Mouse (Mus musculus) neural tube, embryonic 14.5 days (tissue): ENCODE measurements around the gene Zfp992. TPM values are rescaled to one million over a fixed set of nuclear protein-coding genes. Genes with fewer than 3 reads are reported as not detected.
"Not testable (repeated sequence)": the region's sequence is repeated elsewhere in the genome, so short reads cannot be mapped to it uniquely, and the experiment has no call there.

Source experiments
- ATAC-seq: fragments of 200-750 bp; cut with Nextera tagmentation; 2 replicates; pipeline ENCODE4 v1.8.0; 2017; ENCODE audit warnings: low read depth, mild to moderate bottlenecking, moderate TSS enrichment, moderate library complexity
- H3K27ac ChIP-seq: fragments of 300-500 bp; sonication (generic); 2 replicates; pipeline ENCODE4 v1.5.1; 2014; ENCODE audit warnings: low read depth, mild to moderate bottlenecking, control low read depth, low read length, moderate library complexity, mixed read lengths
- H3K27me3 ChIP-seq: fragments of 300-500 bp; sonication (generic); 2 replicates; pipeline ENCODE4 v1.6.1; 2014; ENCODE audit warnings: low read length; ENCODE audit not compliant: control insufficient read depth, insufficient read depth
- H3K36me3 ChIP-seq: fragments of 300-500 bp; sonication (generic); 2 replicates; pipeline ENCODE4 v1.6.1; 2014; ENCODE audit warnings: low read length, mixed read lengths; ENCODE audit not compliant: control insufficient read depth, insufficient read depth
- H3K4me1 ChIP-seq: fragments of 300-500 bp; sonication (generic); 2 replicates; pipeline ENCODE4 v1.6.1; 2014; ENCODE audit warnings: low read length; ENCODE audit not compliant: control insufficient read depth, insufficient read depth
- H3K4me2 ChIP-seq: fragments of 300-500 bp; sonication (generic); 2 replicates; pipeline ENCODE4 v1.6.1; 2014; ENCODE audit warnings: mild to moderate bottlenecking, low read depth, low read length, control low read depth
- H3K4me3 ChIP-seq: fragments of 300-500 bp; sonication (generic); 2 replicates; pipeline ENCODE4 v1.5.1; 2014; ENCODE audit warnings: low read depth, low read length, control low read depth, mixed read lengths
- H3K9ac ChIP-seq: fragments of 300-500 bp; sonication (generic); replicated peaks from 2 replicates; pipeline ENCODE4 v1.6.1; 2014; ENCODE audit warnings: low read depth, mild to moderate bottlenecking, control low read depth, low read length, mixed read lengths
- H3K9me3 ChIP-seq: fragments of 300-500 bp; sonication (generic); 2 replicates; pipeline ENCODE4 v1.6.1; 2016; ENCODE audit warnings: low read length; ENCODE audit not compliant: control insufficient read depth
- WGBS: fragments of 180-500 bp; shearing (Covaris S2); extraction: QIAGEN DNeasy Blood & Tissue Kit; methylation state at CpG from one replicate; pipeline ENCODE4 v1.1.7; 2014; 5-methylcytosine and 5-hydroxymethylcytosine counted together
- polyA plus RNA-seq: library from polyadenylated mRNA; unstranded; fragments of >200 nt; fragmentation: Nextera tagmentation; extraction: Ambion mirVana; gene quantifications from 2 replicates; pipeline ENCODE4 v1.2.1, GENCODE M21; 2014

Zfp992 gene
- polyA plus RNA-seq, 1 experiment from 2014 or later: 3.6 TPM

DNA sequence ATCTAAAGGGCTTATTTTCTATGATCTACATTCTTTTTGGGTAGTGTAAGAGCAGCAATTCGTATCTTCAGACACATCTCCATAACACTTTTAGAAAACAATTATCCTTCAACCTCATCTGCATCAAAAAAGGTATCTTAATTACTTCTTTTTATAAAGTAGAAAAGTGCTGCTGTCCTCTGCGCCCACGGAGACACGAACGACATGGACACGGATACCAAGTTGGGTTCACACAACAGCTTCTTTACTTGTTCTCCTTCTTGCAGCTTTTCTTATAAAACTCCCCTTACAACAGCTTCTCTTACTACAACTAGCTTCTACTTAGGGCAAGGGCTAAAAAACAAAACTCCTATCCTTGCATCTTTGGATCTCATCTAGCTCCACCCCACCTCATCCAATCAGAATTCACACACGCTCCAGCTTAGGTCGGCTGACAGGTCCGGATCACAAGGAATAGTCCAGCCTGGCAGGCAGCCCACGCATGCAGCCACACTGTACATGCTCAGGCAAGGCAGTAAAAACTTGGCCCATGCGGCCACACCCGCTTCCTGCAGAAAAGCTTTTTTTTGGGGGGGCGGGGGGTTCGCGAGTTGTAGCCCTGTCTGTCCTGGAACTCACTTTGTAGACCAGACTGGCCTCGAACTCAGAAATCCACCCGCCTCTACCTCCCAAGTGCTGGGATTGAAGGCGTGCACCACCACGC lies 15.0 kb downstream of the Zfp992 start:
- 92% methylated on average over 17 of the region's 19 CpGs for WGBS

GRCm38 (mm10) chr4:146469984-146470383 lies 21.2 kb downstream of the Zfp992 start:
- H3K9me3 ChIP-seq: peaks cover 11% of the 10 kb centered on the region; the same call in 1 of the 2 replicates
- not testable (repeated sequence) for ATAC-seq, H3K36me3 ChIP-seq, H3K27me3 ChIP-seq, H3K4me3 ChIP-seq, H3K4me2 ChIP-seq, H3K4me1 ChIP-seq, H3K27ac ChIP-seq, H3K9ac ChIP-seq
- WGBS: 91% methylated on average over 9 of the region's 12 CpGs

More for the DNA sequence above, 15.0 kb downstream of the Zfp992 start:
- not testable (repeated sequence) for H3K4me3 ChIP-seq, H3K4me1 ChIP-seq, H3K27ac ChIP-seq, H3K4me2 ChIP-seq, H3K9ac ChIP-seq, ATAC-seq, H3K9me3 ChIP-seq, H3K27me3 ChIP-seq, H3K36me3 ChIP-seq

- H3K9ac ChIP-seq, H3K4me3 ChIP-seq, H3K4me1 ChIP-seq, H3K4me2 ChIP-seq, H3K27me3 ChIP-seq, H3K36me3 ChIP-seq, H3K27ac ChIP-seq: not testable (repeated sequence)
- 0 out of 2 replicates have a peak, but pooled peaks have one; percentile 20 for ATAC-seq
- peaks cover 27% of the 10 kb centered on the region for H3K9me3 ChIP-seq
- WGBS: no CpG with 5 or more reads among the region's 1 CpGs
Measured at GRCm38 (mm10) chr4:146474181-146474580, 25.4 kb downstream of the Zfp992 start.

DNA sequence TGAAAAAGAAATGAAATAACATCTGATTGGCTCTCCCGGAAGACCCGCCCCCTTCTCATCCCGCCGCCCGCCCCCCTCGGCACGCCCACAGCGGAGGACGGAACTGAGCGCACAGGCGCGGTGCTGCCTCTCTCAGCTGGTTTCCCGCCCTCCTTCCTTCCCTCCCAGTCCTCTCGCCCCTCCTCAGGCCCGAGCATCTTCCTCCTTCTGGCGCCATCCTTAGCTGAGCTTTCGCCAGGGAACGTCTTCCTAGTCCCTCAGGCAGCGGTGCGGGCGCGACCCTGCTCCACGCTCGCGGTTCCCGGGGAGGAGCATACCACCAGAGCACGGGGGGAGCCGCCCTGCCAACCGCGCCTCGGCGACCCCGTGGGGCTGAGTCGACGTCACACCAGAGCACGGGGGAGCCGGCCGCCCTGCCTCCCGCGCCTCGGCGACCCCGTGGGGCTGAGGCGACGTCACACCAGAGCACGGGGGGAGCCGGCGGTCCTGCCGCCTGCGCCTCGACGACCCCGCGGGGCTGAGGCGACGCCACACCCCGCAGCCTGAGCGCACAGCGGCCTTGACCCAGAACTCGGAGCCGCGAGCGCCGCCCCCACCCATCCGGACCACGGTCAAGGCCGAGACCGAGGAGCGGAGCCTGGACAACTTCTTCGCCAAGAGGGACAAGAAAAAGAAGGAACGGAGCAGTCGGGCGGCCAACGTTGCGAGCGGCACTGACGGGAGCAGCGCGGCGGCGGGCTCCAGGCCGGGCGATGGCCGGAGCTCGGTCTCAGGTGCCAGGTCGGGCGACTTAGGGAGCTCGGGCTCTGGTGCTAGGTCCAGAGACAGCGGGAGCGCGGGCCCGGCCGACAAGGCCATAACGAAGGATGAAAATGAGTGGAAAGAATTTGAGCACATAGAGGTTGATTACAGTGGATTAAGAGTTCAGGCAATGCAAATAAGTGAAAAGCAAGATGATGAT lies 26.2 kb downstream of the Zfp992 start:
- H3K36me3 ChIP-seq, H3K27me3 ChIP-seq, H3K4me2 ChIP-seq, H3K4me3 ChIP-seq, H3K4me1 ChIP-seq, H3K27ac ChIP-seq, H3K9ac ChIP-seq: not testable (repeated sequence)
- peak; percentile 81 for ATAC-seq
- 60% methylated on average over 56 of the region's 94 CpGs for WGBS
- H3K9me3 ChIP-seq: peaks cover 25% of the 10 kb centered on the region

DNA sequence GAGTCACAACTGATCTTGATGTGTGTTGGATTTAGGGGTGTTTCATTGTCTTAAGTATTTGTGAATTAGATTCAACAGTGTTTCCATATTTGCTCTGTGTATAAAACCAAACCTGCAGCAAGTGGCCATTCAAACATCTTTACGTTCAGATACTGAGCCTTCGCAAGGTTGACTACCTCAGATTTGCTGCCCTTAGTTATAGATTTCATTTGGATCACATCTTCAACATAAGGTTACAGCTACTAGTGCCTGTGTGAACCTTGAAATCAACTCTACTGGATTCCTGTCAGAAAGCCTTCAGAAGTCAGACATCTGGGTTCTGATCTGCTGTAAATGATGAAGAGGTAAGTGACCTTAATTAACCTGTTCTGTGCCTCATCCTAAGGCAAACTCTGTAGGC lies 27.4 kb downstream of the Zfp992 start:
- H3K9ac ChIP-seq, H3K4me3 ChIP-seq, H3K27me3 ChIP-seq, H3K4me1 ChIP-seq, H3K27ac ChIP-seq, ATAC-seq, H3K36me3 ChIP-seq, H3K4me2 ChIP-seq: not testable (repeated sequence)
- 95% methylated on average over 2 of the region's 2 CpGs for WGBS
- peaks cover 31% of the 10 kb centered on the region for H3K9me3 ChIP-seq

DNA sequence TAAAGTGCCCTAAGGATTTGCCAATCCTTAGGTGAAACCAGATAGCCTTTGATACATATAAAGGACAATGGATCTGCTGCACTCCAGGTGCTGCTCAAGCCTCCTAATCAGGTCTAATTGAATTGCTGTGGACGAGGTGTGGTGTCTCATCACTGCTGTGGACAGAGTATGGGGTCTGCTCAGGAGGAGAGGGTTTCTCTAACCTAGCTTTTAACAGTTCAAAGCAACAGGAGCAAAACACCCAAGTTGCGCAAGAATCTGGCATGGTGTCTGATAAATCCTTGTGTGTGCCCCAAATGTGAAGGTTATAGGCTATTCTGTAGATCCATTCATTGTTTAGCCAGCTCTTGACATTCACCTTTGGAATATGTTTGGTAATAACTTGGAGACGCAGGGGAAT lies 28.1 kb downstream of the Zfp992 start:
- not testable (repeated sequence) for H3K4me3 ChIP-seq, H3K27me3 ChIP-seq, H3K4me2 ChIP-seq, ATAC-seq, H3K36me3 ChIP-seq, H3K4me1 ChIP-seq, H3K9ac ChIP-seq, H3K27ac ChIP-seq
- H3K9me3 ChIP-seq: peaks cover 36% of the 10 kb centered on the region
- 83% methylated on average over 3 of the region's 3 CpGs for WGBS

- ATAC-seq: peak; percentile 44; the same call in 1 of the 2 replicates
- 73% methylated on average over 6 of the region's 6 CpGs for WGBS
- H3K4me2 ChIP-seq: not testable (repeated sequence)
Measured at GRCm38 (mm10) chr4:146480376-146481096, 31.7 kb downstream of the Zfp992 start.

GRCm38 (mm10) chr4:146482546-146482945 lies 33.7 kb downstream of the Zfp992 start:
- WGBS: 88% methylated on average over 10 of the region's 10 CpGs

More at GRCm38 (mm10) chr4:146480376-146481096, 31.7 kb downstream of the Zfp992 start:
- H3K27me3 ChIP-seq, H3K4me3 ChIP-seq, H3K36me3 ChIP-seq, H3K27ac ChIP-seq, H3K9ac ChIP-seq, H3K4me1 ChIP-seq: not testable (repeated sequence)
- peaks cover 56% of the 10 kb centered on the region for H3K9me3 ChIP-seq

More at GRCm38 (mm10) chr4:146482546-146482945, 33.7 kb downstream of the Zfp992 start:
- peaks cover 46% of the 10 kb centered on the region for H3K9me3 ChIP-seq
- not testable (repeated sequence) for H3K27me3 ChIP-seq, H3K4me3 ChIP-seq, H3K27ac ChIP-seq, H3K9ac ChIP-seq, H3K4me1 ChIP-seq, H3K4me2 ChIP-seq, H3K36me3 ChIP-seq
- peak; percentile 62; the same call in 1 of the 2 replicates for ATAC-seq
